Mouse (Mus musculus) kidney, adult 2 months (tissue): ENCODE measurements around the gene Msi2.

Source experiments
- CTCF ChIP-seq: fragments of 200-500 bp; conservative IDR thresholded peaks from 2 replicates; pipeline ENCODE4 v1.5.1; 2011; ENCODE audit warnings: low read depth, mild to moderate bottlenecking, control low read depth, low read length, moderate library complexity, mixed read lengths; ENCODE audit not compliant: insufficient read depth, insufficient read length
- POLR2A ChIP-seq: fragments of 200-500 bp; IDR thresholded peaks from one replicate; pipeline ENCODE4 v1.6.1; 2011; ENCODE audit warnings: low read depth, low read length, control low read depth

GRCm38 (mm10) chr11:88709876-88710614 lies 8.3 kb downstream of the Msi2 start:
- TF ChIP-seq CTCF: no peak
- TF ChIP-seq POLR2A: no peak
